Mouse (Mus musculus) brain, embryonic 14.5 days (tissue): ENCODE measurements around the gene Ddx39b.
A peak's percentile ranks its signal among the peaks of the same experiment; 100 is the strongest.

Source experiments
- CTCF ChIP-seq: fragments of 200-500 bp; IDR thresholded peaks from 2 replicates; pipeline ENCODE4 v1.5.1; 2012; ENCODE audit warnings: inconsistent platforms, mild to moderate bottlenecking, moderate library complexity, borderline replicate concordance; ENCODE audit not compliant: insufficient read depth, insufficient read length; ENCODE audit errors: extremely low read depth
- POLR2A ChIP-seq: fragments of 200-500 bp; IDR thresholded peaks from 2 replicates; pipeline ENCODE4 v1.6.1; 2012; ENCODE audit warnings: mild to moderate bottlenecking, inconsistent platforms, borderline replicate concordance; ENCODE audit not compliant: poor library complexity, insufficient read depth, insufficient read length, severe bottlenecking; ENCODE audit errors: extremely low read depth

- TF ChIP-seq CTCF (peak; percentile 96), POLR2A (no peak)
Measured at GRCm38 (mm10) chr17:35232043-35232442, 9.5 kb upstream of the Ddx39b start.
